Mouse (Mus musculus) left cerebral cortex, adult 18-20 months (tissue): ENCODE results near the gene Ifnlr1. TPM values are rescaled to one million over a fixed set of nuclear protein-coding genes. Genes with fewer than 3 reads are reported as not detected.
A peak's percentile ranks its signal among the peaks of the same experiment; 100 is the strongest.
"Not testable (repeated sequence)": the region's sequence is repeated elsewhere in the genome, so short reads cannot be mapped to it uniquely, and the experiment has no call there.

Source experiments
- DNase-seq, 2 experiments: peaks; one replicate each; pipeline ENCODE4 v3.0.0; 2021 to 2022; ENCODE audit warnings: low spot score in 2 of 2, mixed read lengths in 1 of 2
- long read RNA-seq, 2 experiments: library from polyadenylated mRNA; stranded (forward); transcript quantifications; one replicate each; pipeline ENCODE4 v2.0.0; 2021
- total RNA-seq, 2 experiments: library from RNA; stranded (reverse); gene quantifications; 2 replicates each; pipeline ENCODE4 v1.2.3; 2021

Gene Ifnlr1
- total RNA-seq: under 1 TPM; 0.28 to 0.37 TPM
- long read RNA-seq, experiment 1: 0 reads
- long read RNA-seq, experiment 2: 0 reads

DNA sequence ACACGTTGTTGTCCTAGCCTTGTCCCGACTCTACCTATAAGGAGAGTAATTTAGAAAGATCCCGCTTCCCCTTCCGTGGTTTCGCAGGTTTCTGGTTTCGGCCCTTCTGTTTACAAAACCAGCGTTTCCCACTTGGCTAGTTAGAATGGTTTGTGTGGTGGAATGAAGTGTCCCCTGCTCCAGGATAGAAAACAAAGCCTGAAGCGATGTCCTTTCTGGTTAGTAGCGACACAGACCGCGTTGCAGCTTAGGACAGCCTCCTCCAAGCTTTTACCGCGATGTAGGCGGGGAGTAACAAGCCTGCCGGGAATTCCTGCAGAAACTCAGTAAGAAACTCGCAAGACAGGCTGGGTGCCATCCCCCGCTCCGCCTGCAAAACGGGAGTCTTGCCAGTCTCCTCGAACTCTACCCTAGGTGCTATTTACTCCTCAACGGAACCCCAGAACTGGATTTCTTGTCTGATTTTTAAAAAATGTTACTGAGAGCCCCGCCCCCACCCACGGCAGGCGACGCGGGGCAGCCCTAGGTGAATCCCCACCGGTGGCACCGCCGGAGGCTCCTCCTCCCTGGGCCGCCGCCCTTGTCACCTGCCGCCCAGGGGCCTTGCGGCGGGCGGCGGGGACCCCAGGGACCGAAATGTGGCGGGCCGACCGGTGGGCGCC lies at the start of gene Ifnlr1:
Gene Ifnlr1, plus strand, starts transcription at position 382 of the 662 bp plus-strand sequence.
- peak; percentile 51 to 62 for DNase-seq

DNA sequence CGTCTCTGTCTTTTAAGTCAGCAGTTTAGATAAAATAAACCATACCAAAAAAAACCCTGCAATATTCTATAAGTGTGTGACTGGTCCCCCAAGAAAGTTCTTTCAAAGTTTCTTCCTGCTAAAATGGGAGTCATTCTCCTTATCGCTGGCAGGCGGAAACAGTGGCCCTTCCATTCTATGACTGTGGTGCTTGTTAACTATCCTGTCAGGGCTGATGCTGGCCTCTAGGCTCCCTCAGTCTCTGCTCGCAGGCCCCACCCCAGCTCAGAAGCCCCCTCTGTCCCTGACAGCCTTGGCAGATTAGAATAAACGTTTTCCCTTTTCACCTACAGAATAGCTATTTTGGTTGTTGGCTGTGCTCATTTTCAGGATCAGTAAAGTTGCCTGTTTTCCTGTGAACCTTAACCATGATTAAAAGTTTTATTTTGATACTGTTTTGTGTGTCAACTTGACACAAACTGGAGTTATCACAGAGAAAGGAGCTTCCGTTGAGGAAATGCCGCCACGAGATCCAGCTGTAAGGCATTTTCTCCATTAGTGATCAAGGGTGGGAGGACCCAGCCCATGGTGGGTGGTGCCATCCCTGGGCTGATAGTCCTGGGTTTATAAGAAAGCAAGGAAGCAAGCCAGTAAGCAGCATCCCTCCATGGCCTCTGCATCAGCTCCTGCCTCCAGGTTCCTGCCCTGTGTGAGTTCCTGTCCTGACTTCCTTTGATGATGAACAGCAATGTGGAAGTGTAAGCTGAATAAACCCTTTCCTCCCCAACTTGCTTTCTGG lies 44.6 kb upstream of the Ifnlr1 start:
- not testable (repeated sequence) for DNase-seq

DNA sequence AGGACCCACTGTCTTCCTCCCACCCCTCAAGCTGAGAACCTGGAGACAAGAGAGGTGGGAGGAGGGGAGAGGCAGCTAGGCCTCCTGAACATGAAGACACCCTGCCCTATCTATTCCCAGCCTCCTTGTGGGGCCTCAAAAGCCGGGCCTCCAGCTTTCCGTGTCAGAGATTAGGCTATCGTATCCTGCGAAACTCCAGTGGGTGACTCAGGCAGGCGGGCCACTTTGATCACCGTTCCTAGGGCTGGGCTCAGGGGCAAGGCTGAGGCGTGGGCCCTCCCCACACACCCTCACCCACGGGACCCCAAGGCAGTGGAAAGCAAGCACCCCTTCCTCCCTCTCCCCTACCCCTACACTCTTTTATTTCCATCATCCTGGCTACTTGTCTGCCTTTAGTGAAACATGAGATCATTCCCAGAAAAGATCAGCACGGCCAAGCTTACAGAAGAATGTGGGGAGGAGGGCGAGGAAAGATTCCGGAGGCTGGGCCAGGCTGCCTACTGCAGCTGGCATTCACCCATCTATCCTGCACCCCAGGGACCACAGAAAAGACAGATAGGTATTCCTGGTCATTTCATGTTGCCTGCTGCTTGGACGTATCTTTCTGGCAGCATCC lies 41.0 kb upstream of the Ifnlr1 start:
- DNase-seq: no peak

DNA sequence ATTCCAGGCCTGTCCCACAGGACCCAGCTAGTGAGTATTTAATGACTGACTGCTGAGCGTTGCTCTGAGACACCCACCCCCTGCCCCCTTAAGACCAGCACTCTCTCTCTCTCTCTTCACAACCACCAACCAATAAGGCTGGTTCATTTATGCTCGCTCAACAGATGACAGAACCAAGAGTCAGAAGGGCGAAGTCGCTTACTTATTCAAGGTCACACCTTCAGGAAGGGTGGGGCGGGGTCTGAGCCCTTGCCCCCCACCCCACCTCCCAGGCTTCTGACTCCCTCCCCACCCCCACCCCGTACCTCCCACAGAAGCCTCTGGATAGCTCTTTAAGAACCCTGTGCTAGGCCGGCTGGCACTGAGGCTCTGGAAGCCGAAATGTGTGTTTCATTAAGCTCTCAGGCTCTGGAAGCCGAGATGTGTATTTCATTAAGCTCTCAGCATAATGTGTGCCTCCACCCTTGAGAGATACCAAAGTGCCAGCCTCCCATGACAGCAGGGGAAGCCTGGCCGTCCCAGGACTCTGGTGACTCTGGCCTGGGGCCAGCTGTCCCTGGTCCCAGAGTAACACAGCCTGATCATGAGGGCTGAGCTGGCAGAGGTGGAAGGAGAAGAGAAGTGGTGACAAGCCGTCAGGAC lies 33.0 kb upstream of the Ifnlr1 start:
- DNase-seq: no peak

DNA sequence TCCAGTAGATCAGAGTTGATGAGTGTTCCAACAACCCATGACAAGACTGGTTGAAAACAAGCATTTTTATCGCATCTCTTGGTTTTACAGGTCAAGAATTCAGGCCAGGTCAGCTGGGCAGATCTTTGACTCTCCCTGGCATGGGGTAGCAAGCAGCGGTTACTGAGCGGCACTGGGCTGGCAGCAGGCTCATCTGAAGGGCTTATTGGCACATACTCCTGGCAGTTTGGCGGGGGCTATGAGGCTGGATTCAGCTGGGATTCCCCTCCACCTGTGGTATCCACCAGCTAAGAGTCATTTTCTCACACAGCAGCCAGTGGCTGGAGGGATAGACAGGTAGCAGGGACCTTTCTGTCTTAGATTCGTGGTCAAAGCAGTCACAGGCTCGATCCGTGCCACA lies 32.1 kb upstream of the Ifnlr1 start:
- no peak for DNase-seq

DNA sequence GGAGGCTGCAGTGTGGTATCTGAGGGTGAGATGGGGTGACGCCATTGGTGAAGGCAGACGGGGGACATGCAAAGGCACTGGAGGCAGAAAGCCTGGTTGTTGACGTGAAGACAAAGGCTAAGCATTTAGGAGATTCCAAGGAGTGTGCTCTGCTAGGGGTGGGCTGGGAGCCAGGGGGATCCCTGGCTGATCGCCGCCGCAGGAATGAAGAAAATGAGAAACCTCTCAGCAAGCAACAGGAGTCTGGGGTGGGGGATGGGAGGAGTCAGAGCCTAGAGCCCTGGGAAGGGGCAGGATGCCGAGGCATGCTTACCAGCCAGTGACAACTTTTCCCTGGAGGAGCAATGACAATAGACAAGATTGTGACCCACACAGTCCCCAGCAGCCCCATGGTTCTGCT lies 30.6 kb upstream of the Ifnlr1 start:
- DNase-seq: no peak

DNA sequence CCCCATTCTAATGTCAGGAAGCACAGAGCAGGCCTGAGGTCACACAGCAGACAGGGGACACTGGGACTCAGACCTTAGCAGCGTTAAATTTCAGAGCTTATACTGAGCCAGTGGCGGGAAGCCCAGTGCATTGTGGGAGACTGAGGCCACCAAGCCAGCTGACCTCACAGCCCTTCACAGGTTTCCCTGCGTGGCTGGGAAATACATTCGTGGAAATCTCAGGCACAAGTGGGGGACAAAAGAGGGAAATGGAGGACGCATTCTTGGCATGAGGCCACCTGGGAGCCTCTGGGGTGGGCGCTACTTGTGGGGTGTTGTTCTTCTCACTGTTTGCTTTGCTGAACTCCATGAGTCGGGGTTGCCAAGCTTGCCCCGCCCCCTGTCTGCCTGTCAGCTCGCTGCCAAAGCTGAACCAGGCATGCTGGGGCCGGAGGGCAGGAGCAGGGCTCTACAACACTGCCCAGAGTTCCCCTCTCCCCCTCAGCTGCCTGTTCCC lies 29.9 kb upstream of the Ifnlr1 start:
- DNase-seq: no peak

DNA sequence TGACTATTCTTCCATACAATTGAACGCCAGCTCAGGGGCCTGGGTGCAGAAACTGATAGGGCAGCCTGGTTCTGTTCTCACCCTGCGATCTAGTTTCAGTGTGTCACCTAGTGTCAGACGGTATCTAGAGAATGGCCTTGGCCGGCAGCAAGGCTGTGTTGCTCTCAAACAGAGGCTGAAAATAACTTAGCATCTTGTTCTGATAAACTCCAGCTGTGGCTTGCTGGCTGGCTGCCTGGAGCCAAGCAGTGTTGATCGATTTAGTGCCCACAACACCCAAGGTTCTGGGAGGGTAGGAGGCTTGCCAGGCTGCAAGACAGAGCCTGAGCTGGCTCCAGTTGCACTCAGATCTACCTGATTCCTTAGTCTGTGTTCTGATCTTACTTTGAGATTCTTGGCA lies 27.6 kb upstream of the Ifnlr1 start:
- DNase-seq: no peak

DNA sequence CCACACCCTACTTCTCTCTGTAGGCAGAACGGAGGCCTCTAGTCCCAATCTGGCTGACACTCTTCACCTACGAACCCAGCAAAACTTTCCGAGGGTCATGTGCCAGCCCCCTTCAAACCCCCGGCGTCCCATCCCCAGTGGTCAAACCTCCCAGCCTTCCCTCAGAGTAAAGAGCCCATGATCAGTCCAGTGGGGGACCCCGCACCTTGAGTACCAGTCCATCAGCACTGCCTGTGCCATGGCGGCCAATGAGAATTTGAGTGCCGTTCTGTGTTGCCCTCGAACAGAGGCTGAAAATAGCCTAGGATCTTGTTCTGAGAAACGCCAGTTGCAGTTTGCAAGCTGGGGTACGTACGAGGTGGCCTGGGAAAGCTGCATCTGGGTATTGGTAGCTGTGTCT lies 27.2 kb upstream of the Ifnlr1 start:
- no peak for DNase-seq

DNA sequence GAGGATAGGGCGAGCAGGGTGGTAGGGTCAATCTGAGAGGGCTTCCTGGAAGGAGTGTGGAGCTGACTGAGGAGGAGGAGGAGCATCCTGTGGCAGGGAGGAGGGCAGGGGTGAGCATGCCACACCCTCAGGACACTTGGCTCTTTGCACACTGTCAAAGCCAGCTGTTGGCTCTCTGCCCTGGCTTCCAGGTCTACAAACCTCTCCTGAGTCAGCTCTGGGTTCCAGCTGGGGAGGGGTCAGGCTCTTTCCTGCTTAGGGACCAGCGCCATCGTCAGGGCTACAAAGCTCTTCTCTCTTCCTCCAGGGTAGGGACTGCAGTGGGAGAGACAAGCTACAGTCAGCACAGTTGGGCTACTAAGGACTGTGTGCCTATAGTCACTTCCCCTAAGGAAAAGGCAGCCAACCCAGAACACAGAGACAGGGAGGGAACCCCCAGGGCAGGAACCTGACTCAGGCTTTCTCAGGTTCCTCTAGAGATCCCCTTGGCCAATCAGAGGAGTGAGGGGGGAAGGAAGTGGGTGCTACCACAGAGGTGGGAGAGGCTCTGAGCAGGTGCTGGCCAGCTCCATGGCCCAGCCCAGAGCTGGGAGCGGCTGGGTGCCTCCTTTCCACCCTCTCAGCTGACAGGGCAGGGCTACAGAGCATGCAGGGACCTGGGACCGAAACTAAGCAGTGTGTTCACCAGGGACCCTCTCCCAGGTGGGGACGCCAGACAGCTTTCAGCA lies 24.8 kb upstream of the Ifnlr1 start:
- DNase-seq: no peak

DNA sequence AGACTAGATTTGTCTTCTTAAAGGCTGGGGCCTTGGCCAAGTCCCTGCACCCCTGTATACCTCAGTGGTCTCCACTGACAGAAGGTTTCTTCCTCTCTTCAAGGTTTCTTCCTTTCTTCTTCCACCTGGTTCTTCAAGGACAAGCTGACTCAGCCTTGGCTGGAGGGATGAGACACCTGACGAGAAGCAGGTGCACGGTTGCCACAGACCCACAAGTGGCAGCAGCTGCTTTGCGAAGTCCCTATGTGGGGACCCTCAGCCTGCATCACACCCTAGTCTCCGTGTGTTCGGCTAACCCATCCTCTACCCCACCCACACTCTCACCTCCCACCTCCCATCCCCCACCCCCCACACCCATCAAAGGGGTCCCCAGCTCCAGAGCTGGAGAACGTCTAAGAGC lies 24.1 kb upstream of the Ifnlr1 start:
- DNase-seq: no peak

DNA sequence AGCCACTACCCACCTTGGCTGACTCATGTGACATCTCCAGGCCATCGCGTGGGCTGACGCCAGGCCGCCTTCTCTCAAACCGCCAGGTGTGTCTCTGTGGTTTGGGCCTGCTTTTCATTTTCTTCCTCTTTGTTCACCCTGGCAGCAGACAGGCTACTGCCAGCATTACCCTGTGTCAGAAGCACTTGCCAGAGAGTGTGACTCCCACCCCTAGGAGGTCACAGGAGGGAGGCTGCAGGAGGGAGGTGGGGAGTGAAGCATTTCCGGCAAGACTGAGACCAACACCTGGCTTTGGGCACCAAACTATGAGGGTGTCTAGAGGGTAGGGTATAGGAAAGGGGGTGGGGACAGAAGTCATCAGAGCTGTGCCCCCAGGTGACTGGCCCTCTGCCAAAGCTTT lies 21.4 kb upstream of the Ifnlr1 start:
- DNase-seq: no peak

DNA sequence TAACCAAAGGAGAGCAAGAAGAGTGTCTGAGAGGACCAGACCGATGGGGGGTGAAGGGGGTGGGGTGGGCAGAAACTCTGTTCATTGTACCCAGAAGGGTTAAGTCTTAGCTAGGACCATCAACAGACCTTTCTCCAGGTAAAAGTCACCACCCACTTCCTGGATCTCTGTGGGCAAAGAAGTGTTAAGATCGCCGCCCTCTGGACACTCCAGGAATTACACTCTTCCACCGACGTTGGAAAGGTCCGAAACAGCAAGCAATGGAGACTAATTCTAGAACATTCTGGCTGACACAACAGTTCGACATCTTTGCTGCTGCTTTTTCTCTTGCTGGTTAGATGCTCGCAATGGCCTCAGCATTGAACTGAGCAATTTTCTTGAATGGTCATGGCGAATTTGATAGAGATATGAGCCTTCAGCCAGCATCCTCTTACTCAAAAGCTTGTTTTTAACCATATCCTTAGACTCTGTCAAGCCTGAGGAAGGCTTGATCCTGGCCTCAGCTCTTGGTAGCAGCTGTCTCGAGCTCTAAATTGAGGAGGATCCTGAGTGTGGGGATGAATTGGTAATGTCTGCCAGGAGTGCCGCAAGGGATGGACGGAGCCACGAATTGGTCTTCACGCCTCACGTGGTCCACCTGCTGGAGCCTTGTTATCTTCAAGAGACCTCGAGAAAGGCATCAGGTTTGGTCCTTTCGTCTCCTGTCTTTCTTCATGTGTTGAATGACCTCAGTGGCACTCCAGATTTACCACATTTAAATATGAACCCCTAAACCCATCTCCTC lies 19.7 kb upstream of the Ifnlr1 start:
- peak in 1 of 2 experiments; percentile 13 for DNase-seq

DNA sequence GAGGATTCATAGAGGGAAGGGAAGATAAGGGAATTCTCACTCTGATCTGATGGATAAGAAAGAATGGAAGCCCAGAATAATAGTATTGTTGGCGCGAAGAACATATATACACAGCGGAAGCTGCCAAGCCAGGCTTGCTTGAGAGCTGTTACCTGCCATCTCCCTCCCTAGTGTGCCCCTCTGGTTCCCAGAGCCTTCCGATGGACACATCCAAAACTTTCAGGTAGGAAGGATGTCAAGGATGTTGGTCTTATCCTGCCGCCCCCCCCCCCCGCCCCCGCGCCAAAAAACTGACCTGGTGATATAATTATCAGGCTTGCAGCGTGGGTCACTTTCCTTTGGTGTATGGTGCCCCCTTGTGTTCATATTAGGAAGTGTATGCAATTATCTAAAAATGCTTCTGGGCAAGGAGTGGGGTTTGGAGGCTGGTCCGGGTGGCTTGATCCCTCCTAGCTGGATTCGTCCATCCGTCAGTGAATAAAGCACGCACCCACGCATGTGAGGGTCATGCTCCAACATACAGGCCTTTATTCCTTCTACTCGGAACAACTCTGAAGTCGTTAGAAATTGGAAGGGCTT lies 18.7 kb upstream of the Ifnlr1 start:
- DNase-seq: peak; percentile 10

DNA sequence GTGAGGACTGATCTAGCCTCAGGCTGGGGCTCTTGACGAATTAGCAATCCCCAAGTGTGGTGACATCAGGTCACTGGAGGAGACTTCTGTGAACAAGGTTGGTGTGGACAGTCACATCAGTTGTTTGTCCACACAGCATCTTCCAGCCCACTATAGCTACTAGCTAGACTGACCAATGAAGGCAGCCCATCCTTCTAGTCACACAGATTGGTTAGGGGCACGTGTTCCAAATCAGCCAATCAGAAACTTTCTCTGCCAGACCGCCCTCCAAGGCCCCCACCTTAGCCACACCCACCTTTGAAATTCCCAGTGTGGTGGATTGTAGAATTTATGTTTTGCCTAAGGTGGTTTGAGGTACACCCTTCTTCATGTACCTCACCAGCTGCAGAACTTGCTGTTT lies 12.6 kb upstream of the Ifnlr1 start:
- no peak for DNase-seq

DNA sequence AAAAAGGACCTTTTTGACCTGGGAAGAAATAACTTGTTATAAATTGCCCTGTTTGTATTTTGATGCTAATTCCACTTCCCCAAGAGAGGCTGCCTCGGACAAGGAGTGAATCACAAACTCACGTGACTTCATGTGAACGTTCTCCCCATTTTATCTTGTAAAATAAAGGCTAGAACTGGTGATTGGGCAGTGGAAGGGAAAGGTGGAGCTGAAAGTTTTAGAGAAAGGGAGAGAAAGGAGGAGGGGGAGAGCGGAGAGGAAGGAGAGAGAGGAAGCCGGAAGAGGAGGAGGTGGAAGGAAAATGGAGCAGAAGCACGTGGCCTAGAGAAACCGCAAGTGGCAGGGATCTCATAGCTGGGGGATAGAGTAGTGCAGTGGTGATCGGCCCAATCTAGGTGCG lies 11.1 kb upstream of the Ifnlr1 start:
- no peak for DNase-seq

DNA sequence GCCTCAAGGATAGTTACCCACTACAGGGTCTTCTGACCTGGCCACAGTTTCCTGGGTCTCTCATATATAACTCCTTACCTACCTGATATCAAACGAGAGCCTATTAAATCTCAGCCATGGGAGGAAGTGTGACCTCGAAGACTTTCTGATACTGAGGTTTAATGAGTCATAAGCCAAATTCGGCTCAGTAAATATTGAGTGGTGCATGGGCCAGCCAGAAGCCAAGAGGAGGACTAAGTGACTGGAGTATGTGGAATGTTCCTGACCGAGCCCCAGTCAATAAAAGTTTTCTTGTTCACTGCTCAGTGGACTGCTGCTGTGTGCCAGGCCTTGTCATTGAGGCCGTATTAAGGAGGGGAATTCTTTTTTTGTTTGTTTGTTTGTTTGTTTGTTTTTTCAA lies 9.6 kb upstream of the Ifnlr1 start:
- DNase-seq: no peak

DNA sequence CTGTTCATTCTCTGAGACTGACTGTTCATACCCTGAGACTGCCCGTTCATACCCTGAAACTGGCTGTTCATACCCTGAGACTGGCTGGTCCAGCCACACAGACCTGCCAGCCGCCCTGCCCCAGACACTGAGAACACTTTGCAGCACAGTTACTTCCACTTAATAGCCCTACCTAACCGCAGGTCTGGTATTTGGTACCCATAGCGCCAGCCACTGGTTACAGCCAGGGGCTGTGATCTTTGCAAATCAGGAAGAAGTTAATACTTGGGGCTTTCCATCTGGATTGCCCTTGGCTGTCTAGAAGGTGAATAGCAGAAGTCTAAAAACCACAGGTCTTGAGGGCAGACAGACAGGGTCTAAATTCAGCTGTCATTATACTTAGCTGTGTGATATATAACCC lies 6.8 kb upstream of the Ifnlr1 start:
- no peak for DNase-seq

DNA sequence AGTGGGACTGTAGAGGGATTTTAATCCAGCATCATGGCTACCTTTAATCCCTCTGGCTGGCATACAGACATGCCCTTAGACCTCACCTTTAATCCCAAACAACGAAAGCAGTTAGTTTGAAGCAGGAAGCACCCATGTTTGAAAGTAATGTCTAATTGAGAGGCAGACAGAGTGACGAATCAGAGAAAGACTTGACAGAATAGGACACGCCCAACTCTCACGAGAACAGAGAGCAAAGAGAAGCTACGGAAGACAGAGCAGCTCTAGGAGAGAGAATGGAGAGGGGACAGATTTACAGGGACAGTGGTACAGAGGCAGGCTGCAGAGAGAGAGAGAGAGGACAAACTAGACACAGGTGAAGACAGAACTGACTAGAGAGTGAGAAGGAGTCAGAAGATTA lies 4.3 kb upstream of the Ifnlr1 start:
- DNase-seq: no peak

DNA sequence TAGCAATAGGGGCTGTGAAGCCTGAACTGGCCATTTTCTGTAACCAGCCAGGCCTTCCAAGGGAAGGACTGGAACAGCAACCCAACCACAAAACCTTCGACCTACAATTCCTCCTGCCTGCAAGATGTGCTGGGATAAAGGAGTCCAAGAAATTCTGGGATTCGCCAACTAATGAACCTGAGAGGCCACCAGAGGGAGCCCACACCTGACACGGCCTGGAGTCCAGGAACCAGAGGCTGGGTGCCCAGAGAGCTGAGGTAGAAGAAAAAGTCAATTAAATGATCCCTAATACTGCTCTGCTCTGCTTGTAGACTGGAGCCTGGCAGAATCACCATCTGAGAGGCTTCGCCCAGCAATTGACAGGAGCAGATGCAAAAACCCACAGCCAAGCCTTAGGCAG lies 2.5 kb upstream of the Ifnlr1 start:
- peak; percentile 9 to 12 for DNase-seq
